Mouse (Mus musculus) stomach, postnatal 0 days (tissue): ENCODE data around the gene Tprn.

Experiments used
- CTCF ChIP-seq: IDR thresholded peaks from 2 replicates; pipeline ENCODE4 v1.5.1; 2016; ENCODE audit warnings: antibody characterized with exemption, low read depth, mild to moderate bottlenecking, moderate library complexity
- EP300 ChIP-seq: optimal IDR thresholded peaks from 2 replicates; pipeline ENCODE3; 2016; ENCODE audit warnings: antibody characterized with exemption

DNA sequence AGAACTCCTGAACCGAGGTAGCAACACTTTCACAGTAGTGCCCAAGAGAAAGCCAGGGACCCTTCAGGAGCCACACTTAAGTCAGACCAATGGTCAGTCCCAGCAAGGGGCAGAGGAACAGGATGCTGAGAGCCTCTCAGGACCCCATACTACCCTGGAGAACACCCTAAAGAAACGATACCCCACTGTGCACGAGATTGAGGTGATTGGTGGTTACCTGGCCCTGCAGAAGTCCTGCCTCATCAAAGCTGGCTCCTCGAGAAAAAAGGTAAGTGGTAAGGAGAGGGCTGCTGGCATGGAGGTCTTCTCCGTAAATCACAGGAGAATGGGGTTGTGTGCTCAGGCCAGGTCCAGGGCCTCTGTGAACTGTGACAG, 1.9 kb downstream of the Tprn start:
- TF ChIP-seq EP300 (no peak), CTCF (no peak)
